Mouse (Mus musculus): ENCODE data around the gene Senp8.

The Senp8 gene

GRCm38 (mm10) chr9:59716275-59716898 is 34.1 kb downstream of the Senp8 start:
- no peak for DNase-seq (ENCODE audit: low spot score in 2 of 2)

GRCm38 (mm10) chr9:59709225-59709624 is 41.3 kb downstream of the Senp8 start:
- DNase-seq (ENCODE audit: low spot score in 2 of 2): no peak

- no peak for DNase-seq (ENCODE audit: low spot score in 2 of 2)
Measured at GRCm38 (mm10) chr9:59706850-59707825, 43.4 kb downstream of the Senp8 start.

GRCm38 (mm10) chr9:59703099-59703498 is 47.4 kb downstream of the Senp8 start:
- DNase-seq (ENCODE audit: low spot score in 2 of 2): no peak

- DNase-seq (ENCODE audit: low spot score in 2 of 2): no peak
Measured at GRCm38 (mm10) chr9:59701094-59701493, 49.4 kb downstream of the Senp8 start.

- DNase-seq (ENCODE audit: low spot score in 2 of 2): no peak
Measured at GRCm38 (mm10) chr9:59696381-59696780, 54.1 kb downstream of the Senp8 start.

- no peak for DNase-seq (ENCODE audit: low spot score in 2 of 2)
Measured at GRCm38 (mm10) chr9:59695451-59695813, 55.1 kb downstream of the Senp8 start.

GRCm38 (mm10) chr9:59694571-59695450 is 55.7 kb downstream of the Senp8 start:
- no peak for DNase-seq (ENCODE audit: low spot score in 2 of 2)

GRCm38 (mm10) chr9:59692145-59692544 is 58.4 kb downstream of the Senp8 start:
- peak in 1 of 2 experiments; percentile 31 for DNase-seq (ENCODE audit: low spot score in 2 of 2)

- DNase-seq (ENCODE audit: low spot score in 2 of 2): peak; percentile 71 to 74
Measured at GRCm38 (mm10) chr9:59691635-59692094, 58.8 kb downstream of the Senp8 start.

- peak in 1 of 2 experiments; percentile 39 for DNase-seq (ENCODE audit: low spot score in 2 of 2)
Measured at GRCm38 (mm10) chr9:59687416-59688046, 63.0 kb downstream of the Senp8 start.
